Mouse (Mus musculus) kidney, adult 2 months (tissue): Measurements from ENCODE around the gene Dusp11. TPM values are rescaled to one million over a fixed set of nuclear protein-coding genes. Genes with fewer than 3 reads are reported as not detected.
"Not testable (repeated sequence)": the region's sequence is repeated elsewhere in the genome, so short reads cannot be mapped to it uniquely, and the experiment has no call there.

Experiments
- DNase-seq: peaks from one replicate; pipeline ENCODE4 v3.0.0; 2021
- H3K27ac ChIP-seq: fragments of 200-500 bp; 2 replicates; pipeline ENCODE4 v1.5.1; 2012; ENCODE audit warnings: low read depth, low read length, control low read depth, inconsistent platforms; ENCODE audit not compliant: insufficient read depth
- H3K27me3 ChIP-seq: fragments of 200-500 bp; replicated peaks from 2 replicates; pipeline ENCODE4 v1.6.1; 2012; ENCODE audit warnings: mild to moderate bottlenecking, moderate library complexity, low read length, inconsistent platforms; ENCODE audit not compliant: control insufficient read depth, insufficient read depth
- H3K36me3 ChIP-seq: fragments of 200-500 bp; 2 replicates; pipeline ENCODE4 v1.6.1; 2012; ENCODE audit warnings: mild to moderate bottlenecking, moderate library complexity, low read length, inconsistent platforms; ENCODE audit not compliant: control insufficient read depth, insufficient read depth
- H3K4me1 ChIP-seq: fragments of 200-500 bp; 2 replicates; pipeline ENCODE4 v1.6.1; 2011; ENCODE audit warnings: low read length; ENCODE audit not compliant: control insufficient read depth, insufficient read depth
- H3K4me3 ChIP-seq: fragments of 200-500 bp; 2 replicates; pipeline ENCODE4 v1.5.1; 2011; ENCODE audit warnings: mild to moderate bottlenecking, low read depth, low read length, control low read depth; ENCODE audit not compliant: insufficient read depth
- CTCF ChIP-seq: fragments of 200-500 bp; conservative IDR thresholded peaks from 2 replicates; pipeline ENCODE4 v1.5.1; 2011; ENCODE audit warnings: low read depth, mild to moderate bottlenecking, control low read depth, low read length, moderate library complexity, mixed read lengths; ENCODE audit not compliant: insufficient read depth, insufficient read length
- POLR2A ChIP-seq: fragments of 200-500 bp; IDR thresholded peaks from one replicate; pipeline ENCODE4 v1.6.1; 2011; ENCODE audit warnings: low read depth, low read length, control low read depth
- WGBS: fragments of 180-500 bp; shearing (Covaris S2); methylation state at CpG from one replicate; pipeline ENCODE4 v1.1.7; 2018; 5-methylcytosine and 5-hydroxymethylcytosine counted together
- polyA plus RNA-seq: library from polyadenylated mRNA; depleted of rRNA; stranded (reverse); fragments of >200 nt; gene quantifications from 2 replicates; pipeline ENCODE4 v1.2.3, GENCODE M21; 2012

The Dusp11 gene
- polyA plus RNA-seq, 1 experiment = 36.6 TPM

DNA sequence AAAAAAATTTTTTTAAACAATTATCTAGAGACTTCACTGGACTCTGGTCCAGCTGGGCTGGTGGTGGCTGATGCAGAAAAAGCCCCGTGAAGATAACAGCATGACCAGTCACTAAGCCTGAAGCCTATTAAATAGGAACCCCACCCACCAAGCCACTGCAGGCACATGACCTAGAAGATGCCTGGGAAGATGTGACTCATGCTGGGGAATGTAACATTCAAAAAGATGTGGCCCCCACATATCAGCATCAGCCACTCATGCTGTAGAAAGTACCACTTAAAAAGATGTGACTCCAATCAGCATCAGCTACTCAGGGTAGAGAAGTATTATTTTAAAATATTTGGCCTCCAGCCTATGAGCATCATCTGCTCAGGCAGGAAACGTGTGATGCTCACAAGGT, 8.4 kb upstream of the Dusp11 start:
- TF ChIP-seq POLR2A = no peak
- TF ChIP-seq CTCF = no peak
- Histone ChIP-seq H3K36me3 (no peaks in the 10 kb centered on the region), H3K4me1 (no peaks in the 10 kb centered on the region), H3K4me3 (no peak overlapping the region), H3K27me3 (no peaks in the 10 kb centered on the region), H3K27ac (no peak overlapping the region)
- 60% methylated on average over 2 of the region's 2 CpGs for WGBS
- no peak for DNase-seq

DNA sequence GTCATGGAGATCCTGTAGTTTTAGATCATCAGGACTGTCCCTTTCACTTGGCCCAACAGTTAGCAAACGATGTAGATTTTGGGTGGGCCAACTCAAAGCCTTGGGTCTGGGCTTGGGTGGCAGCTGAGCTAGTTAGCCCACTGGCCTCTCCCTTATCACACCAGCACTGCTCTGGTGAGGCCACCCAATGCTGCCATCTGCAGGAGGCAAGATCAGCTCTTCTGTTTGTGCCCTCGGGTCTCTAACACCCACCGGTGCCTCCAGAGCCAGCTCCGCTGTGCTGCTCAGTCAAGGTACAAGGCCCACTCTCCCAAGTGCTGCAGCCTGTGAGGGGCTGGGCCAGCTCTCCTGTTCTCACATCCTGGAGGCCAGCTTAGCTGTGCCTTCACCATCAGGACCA, 5.2 kb upstream of the Dusp11 start:
- no peak for DNase-seq
- Histone ChIP-seq H3K4me1 (no peaks in the 10 kb centered on the region), H3K36me3 (no peaks in the 10 kb centered on the region), H3K4me3 (no peak overlapping the region), H3K27ac (no peak overlapping the region), H3K27me3 (no peaks in the 10 kb centered on the region)
- TF ChIP-seq POLR2A (no peak), CTCF (no peak; the same call in 1 of the 2 replicates)
- 77% methylated on average over 4 of the region's 4 CpGs for WGBS

DNA sequence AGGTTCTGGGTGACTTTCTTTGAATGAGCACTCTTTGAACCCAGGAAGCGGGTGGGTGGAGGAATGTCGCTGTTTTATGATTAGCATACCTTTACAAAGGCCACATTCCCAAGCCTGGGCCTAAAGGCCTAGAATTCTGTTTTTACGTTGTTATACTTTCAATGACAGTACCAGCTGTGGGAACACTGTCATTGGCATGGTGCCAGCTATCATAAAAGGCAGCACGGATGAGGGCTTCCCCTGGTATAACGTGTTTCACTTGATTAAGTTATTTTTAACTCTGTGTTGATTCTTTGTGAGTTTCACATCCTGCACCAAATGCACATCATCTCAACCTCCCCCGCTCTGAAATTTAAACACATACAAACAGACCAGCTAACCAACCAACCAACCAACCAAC, 4.6 kb upstream of the Dusp11 start:
- H3K4me1 ChIP-seq, H3K4me3 ChIP-seq, H3K27ac ChIP-seq, H3K27me3 ChIP-seq, DNase-seq, H3K36me3 ChIP-seq: not testable (repeated sequence)
- WGBS = 40% methylated on average over 6 of the region's 6 CpGs

DNA sequence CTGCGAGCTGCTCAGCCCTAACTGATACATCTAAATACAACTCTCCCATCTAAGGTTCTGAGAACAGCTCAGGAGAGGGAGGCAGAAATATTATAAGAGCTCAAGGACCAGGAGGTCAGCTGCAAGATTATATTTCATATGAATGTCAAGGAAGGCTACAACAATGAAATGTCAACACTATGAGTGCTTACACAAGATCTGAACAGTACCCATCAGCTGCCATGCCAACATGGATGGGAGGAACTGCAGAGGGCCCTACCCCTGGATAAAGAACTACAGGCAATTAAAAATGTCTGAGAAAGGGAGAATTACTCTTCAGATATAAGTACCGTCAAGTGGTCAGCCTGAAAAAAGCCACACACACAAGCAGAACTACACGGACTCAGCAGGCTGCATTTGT, 3.9 kb downstream of the Dusp11 start:
- 75% methylated on average over 3 of the region's 3 CpGs for WGBS
- no peak overlapping the region for H3K4me3 ChIP-seq
- TF ChIP-seq CTCF (no peak), POLR2A (no peak)

DNA sequence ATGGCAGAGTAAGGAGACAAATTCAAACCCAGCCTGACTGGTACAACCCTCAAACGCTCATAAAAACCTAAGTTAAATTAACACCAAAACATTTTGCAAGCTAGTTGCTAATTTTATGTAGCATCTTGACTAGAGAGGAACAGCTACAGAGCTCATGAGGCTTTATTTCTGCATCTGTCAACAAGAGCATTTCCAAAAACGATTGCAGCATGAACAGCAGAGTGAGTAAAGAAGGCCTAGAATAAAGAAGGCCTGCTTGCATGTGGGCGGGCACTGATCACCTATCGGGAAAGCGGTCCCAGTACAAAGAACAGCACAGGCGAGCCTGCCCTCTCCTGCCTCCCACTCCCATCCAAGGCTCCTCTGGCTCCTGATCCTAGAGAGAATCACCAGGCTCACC, 12.9 kb downstream of the Dusp11 start:
- TF ChIP-seq CTCF (no peak), POLR2A (no peak)
- Histone ChIP-seq H3K4me3 (no peak overlapping the region), H3K4me1 (no peaks in the 10 kb centered on the region), H3K36me3 (peaks cover 22% of the 10 kb centered on the region), H3K27me3 (no peaks in the 10 kb centered on the region), H3K27ac (no peak overlapping the region)
- WGBS = 91% methylated on average over 6 of the region's 6 CpGs
- no peak for DNase-seq

More for the DNA sequence above, 3.9 kb downstream of the Dusp11 start:
- no peak for DNase-seq
- Histone ChIP-seq H3K4me1 (peaks cover 4% of the 10 kb centered on the region; the same call in 1 of the 2 replicates), H3K36me3 (peaks cover 14% of the 10 kb centered on the region), H3K27ac (no peak overlapping the region), H3K27me3 (no peaks in the 10 kb centered on the region)

DNA sequence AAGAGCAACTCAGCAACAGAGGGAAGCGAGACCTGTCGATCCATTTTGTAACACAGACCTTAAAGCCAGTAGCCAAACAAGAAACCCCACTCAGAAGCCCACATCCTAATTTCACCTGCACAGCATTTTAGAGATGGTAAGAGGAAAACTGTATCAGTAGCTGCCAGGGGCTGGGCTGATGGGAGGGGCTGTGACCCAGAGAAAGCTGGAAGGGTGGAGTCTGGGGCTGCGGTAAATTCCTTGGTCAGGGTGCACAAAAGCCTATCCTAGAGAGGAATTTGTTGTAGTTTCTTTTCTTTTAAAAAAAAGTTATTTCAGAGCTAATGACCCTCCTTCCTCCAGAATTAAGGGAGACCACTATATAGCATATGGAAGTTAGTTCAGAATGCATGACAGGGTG, 19.0 kb downstream of the Dusp11 start:
- WGBS = 88% methylated on average over 3 of the region's 3 CpGs
- Histone ChIP-seq H3K36me3 (peaks cover 5% of the 10 kb centered on the region), H3K27ac (no peak overlapping the region), H3K27me3 (no peaks in the 10 kb centered on the region), H3K4me3 (no peak overlapping the region), H3K4me1 (peaks cover 1% of the 10 kb centered on the region; the same call in 1 of the 2 replicates)
- no peak for DNase-seq
- TF ChIP-seq POLR2A (no peak), CTCF (no peak)

DNA sequence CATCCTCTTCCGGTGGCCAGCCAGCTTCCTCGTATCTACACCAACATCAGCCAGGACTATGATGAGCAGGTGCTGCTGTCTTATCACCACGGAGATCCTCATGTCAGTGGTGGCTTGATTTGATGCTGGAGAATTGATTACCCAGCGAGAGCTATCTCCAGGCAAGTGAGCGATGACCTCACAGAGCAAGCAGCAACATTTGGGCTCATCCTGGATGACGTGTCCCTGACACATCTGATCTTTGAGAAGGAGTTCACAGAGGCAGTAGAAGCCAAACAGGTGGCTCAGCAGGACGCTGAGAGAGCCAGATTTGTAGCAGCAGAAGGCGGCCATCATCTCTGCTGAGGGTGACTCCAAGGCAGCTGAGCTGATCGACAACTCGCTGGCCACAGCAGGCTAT, 22.8 kb downstream of the Dusp11 start:
- 81% methylated on average over 10 of the region's 10 CpGs for WGBS
- TF ChIP-seq CTCF = no peak
- TF ChIP-seq POLR2A = no peak

More for the DNA sequence above, 22.8 kb downstream of the Dusp11 start:
- Histone ChIP-seq H3K4me3 (no peak overlapping the region), H3K27ac (no peak overlapping the region), H3K27me3 (no peaks in the 10 kb centered on the region), H3K36me3 (no peaks in the 10 kb centered on the region; the same call in 1 of the 2 replicates), H3K4me1 (peaks cover 11% of the 10 kb centered on the region; the same call in 1 of the 2 replicates)
- DNase-seq = no peak
